Mouse (Mus musculus) forebrain, embryonic 14.5 days (tissue): ENCODE measurements at regions not wholly inside any gene's neighbourhood (a gene's known extent, or its start where the extent isn't known, plus 50 kb on each side); places are given as distances from the start of the nearest gene placed in this dataset.

Experiments used
- ATAC-seq: fragments of 200-750 bp; cut with Nextera tagmentation; 2 replicates; pipeline ENCODE4 v1.8.0; 2017; ENCODE audit warnings: mild to moderate bottlenecking, moderate library complexity
- DNase-seq: peaks from one replicate; pipeline ENCODE4 v3.0.0-alpha.2; 2015; ENCODE audit warnings: low spot score
- H3K27ac ChIP-seq: fragments of 300-500 bp; sonication (generic); 2 replicates; pipeline ENCODE4 v1.5.1; 2014; ENCODE audit warnings: low read depth, mild to moderate bottlenecking, control low read depth, low read length, moderate library complexity
- H3K27me3 ChIP-seq: fragments of 300-500 bp; sonication (generic); replicated peaks from 2 replicates; pipeline ENCODE4 v1.6.1; 2014; ENCODE audit warnings: low read length, control low read depth, mixed read lengths; ENCODE audit not compliant: control insufficient read depth, insufficient read depth
- H3K36me3 ChIP-seq: fragments of 300-500 bp; sonication (generic); 2 replicates; pipeline ENCODE4 v1.6.1; 2014; ENCODE audit warnings: low read length, control low read depth; ENCODE audit not compliant: control insufficient read depth, insufficient read depth
- H3K4me1 ChIP-seq: fragments of 300-500 bp; sonication (generic); 2 replicates; pipeline ENCODE4 v1.6.1; 2014; ENCODE audit warnings: antibody characterized with exemption, low read length, control low read depth; ENCODE audit not compliant: control insufficient read depth, insufficient read depth
- H3K4me2 ChIP-seq: fragments of 300-500 bp; sonication (generic); 2 replicates; pipeline ENCODE4 v1.6.1; 2014; ENCODE audit warnings: mild to moderate bottlenecking, control low read depth, low read length
- H3K4me3 ChIP-seq: fragments of 300-500 bp; sonication (generic); 2 replicates; pipeline ENCODE4 v1.5.1; 2014; ENCODE audit warnings: low read depth, low read length, control low read depth
- H3K9ac ChIP-seq: fragments of 300-500 bp; sonication (generic); 2 replicates; pipeline ENCODE4 v1.6.1; 2014; ENCODE audit warnings: mild to moderate bottlenecking, low read length, control low read depth, moderate library complexity
- H3K9me3 ChIP-seq: fragments of 300-500 bp; sonication (generic); replicated peaks from 2 replicates; pipeline ENCODE4 v1.6.1; 2016; ENCODE audit warnings: low read length, control low read depth, mixed read lengths; ENCODE audit not compliant: control insufficient read depth
- WGBS: fragments of 180-500 bp; shearing (Covaris S2); extraction: QIAGEN DNeasy Blood & Tissue Kit; methylation state at CpG from one replicate; pipeline ENCODE4 v1.1.7; 2014; 5-methylcytosine and 5-hydroxymethylcytosine counted together

DNA sequence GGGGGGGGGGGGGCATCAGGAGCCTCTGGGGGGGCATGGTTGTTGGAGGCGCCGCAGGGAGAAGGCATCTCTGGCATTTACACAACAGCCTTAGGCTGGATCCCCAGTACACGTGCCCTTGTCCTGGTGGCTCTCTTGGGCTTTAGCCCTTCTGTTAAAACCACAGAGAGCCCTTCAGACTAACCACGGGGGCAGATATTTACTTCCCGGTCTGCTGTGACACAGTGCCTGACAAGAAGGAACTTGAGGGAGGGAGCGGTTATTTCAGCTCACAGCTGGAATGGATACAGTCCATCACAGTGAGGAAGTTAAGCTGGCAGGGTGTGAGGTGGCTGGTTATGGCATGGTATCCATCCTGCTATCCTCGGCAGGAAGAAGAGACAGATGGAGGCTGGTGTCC lies 71.0 kb upstream of the Gm11733 start:
- Histone ChIP-seq H3K27ac (peak overlapping the region; percentile 58), H3K36me3 (no peaks in the 10 kb centered on the region), H3K4me1 (peaks cover 46% of the 10 kb centered on the region), H3K27me3 (peaks cover 7% of the 10 kb centered on the region; the same call in 1 of the 2 replicates), H3K9me3 (no peaks in the 10 kb centered on the region), H3K4me2 (no peak overlapping the region), H3K4me3 (no peak overlapping the region), H3K9ac (no peak overlapping the region)
- ATAC-seq (no peak), DNase-seq (no peak)
- WGBS = 39% methylated on average over 7 of the region's 7 CpGs

DNA sequence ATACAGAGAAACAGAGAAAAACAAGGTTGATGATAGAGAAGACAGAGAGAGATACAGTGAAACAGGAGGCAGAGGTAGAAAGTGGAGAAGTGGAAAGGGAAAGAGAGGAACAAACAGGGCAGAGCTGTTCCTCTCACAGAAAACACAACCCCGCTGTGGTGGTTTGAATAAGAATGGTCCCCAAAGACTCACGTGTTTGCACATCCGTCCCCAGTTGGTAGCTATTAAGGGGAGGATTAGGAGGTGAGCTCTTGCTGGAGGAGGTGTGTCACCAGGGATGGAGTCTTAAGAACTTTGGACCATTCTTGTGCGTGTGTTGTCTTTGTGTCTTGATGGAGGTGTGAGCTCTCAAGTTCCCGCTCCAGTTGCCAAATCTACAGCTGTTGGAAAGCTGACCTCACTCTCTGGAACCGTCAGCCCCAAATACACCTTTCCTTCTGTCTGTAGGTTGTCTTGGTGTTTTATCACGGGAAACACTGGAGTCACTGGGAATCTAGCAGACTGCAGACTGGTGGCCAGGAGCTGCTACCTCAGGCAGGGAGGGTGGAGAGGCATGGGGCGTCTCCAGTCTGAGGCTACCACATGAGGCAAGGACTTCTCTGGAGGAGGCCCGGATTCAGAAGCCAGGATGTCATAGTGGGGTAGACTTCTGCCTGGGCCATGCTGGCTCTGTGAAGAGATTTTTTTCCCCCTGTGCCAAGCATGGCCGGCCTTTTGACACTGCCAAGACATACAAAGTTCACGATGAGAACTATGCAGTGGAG lies 70.0 kb upstream of the Gm11733 start:
- Histone ChIP-seq H3K36me3 (no peaks in the 10 kb centered on the region), H3K4me1 (peaks cover 38% of the 10 kb centered on the region), H3K4me2 (peak overlapping the region; percentile 56), H3K27ac (no peak overlapping the region), H3K4me3 (no peak overlapping the region), H3K9me3 (no peaks in the 10 kb centered on the region), H3K9ac (no peak overlapping the region), H3K27me3 (peaks cover 7% of the 10 kb centered on the region; the same call in 1 of the 2 replicates)
- whole genome bisulfite sequencing = 8% methylated on average over 11 of the region's 11 CpGs
- ATAC-seq = no peak
- DNase-seq = no peak

DNA sequence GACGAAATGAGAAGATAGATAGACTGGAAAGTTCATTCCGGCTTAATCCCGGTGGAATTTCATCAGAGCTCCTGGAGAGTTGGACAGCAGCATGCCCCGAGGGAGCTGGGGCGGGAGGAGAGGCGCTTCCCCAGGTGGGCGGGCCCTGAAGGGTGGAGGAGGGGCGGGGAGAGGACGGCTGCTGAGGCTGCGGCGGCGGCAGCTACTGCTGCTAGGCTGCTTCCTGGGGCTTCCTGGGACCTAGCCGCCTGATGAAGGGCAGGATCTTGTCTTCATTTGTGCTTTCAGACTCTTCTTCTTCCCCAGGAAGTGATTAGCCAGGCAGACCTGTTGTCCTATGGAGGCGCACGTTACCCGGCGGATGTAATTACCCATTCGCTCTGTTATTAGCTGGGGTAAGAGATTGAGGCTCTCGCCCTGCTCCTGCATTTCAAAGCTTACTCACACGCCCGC lies 69.3 kb upstream of the Gm11733 start:
- ATAC-seq (peak; percentile 53), DNase-seq (peak; percentile 69)
- peak overlapping the region; percentile 56 for H3K4me2 ChIP-seq

DNA sequence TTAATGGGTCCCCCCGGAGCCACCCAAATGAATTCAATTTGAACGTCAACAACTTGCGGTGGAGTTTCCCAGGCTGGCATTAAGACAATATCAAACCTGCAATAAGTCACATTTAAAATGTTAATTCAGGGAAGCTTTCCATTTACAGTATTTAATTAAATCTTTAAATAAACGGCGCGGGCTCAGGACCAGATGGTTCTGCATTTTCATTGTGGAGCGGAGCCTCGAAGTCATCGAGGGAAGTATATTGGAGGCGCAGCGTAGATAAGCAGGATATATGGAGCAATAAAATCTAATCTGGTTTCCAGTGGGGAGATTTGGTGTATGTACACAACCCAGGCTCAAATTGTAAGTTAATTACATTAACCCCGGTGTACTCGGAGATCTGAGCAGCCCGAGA lies 68.7 kb upstream of the Gm11733 start:
- peak overlapping the region; percentile 17; the same call in 1 of the 2 replicates for H3K4me3 ChIP-seq
- ATAC-seq = peak; percentile 70

More for the DNA sequence above, 69.3 kb upstream of the Gm11733 start:
- Histone ChIP-seq H3K36me3 (no peaks in the 10 kb centered on the region), H3K9me3 (no peaks in the 10 kb centered on the region), H3K4me1 (peaks cover 30% of the 10 kb centered on the region), H3K4me3 (peak overlapping the region; percentile 17), H3K9ac (peak overlapping the region; percentile 56), H3K27ac (peak overlapping the region; percentile 84), H3K27me3 (peaks cover 13% of the 10 kb centered on the region; the same call in 1 of the 2 replicates)
- WGBS = 1% methylated on average over 21 of the region's 21 CpGs

DNA sequence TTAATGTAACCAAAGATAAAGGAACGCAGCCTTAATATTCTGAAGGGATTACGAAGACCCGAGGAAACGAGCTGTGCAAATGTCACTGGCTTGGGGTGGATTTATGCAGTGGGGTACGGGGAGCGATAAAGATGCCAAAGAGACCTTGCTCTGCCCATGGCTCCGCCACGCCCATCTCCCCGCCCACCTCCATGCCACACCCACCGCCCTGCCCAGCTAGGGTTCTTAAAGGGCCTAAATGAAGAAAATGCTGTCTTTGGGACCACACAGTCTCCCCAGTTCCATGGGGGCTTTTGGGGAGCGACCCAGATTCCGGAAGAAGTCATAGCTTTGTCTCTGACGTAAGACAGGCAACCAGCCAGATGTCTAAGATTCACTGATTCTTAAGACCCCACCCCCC lies 68.2 kb upstream of the Gm11733 start:
- DNase-seq = peak; percentile 68
- H3K9me3 ChIP-seq = no peaks in the 10 kb centered on the region
- peak overlapping the region; percentile 8; the same call in 1 of the 2 replicates for H3K4me3 ChIP-seq
- peak; percentile 63 for ATAC-seq
- H3K9ac ChIP-seq = no peak overlapping the region; the same call in 1 of the 2 replicates
- 8% methylated on average over 13 of the region's 13 CpGs for WGBS
- H3K4me2 ChIP-seq = peak overlapping the region; percentile 56
- H3K36me3 ChIP-seq = no peaks in the 10 kb centered on the region
- peaks cover 13% of the 10 kb centered on the region; the same call in 1 of the 2 replicates for H3K27me3 ChIP-seq
- peak overlapping the region; percentile 56; the same call in 1 of the 2 replicates for H3K27ac ChIP-seq
- H3K4me1 ChIP-seq = peaks cover 24% of the 10 kb centered on the region

More for the DNA sequence above, 68.7 kb upstream of the Gm11733 start:
- H3K27ac ChIP-seq = peak overlapping the region; percentile 56; the same call in 1 of the 2 replicates
- H3K27me3 ChIP-seq = peaks cover 13% of the 10 kb centered on the region; the same call in 1 of the 2 replicates
- peaks cover 24% of the 10 kb centered on the region for H3K4me1 ChIP-seq
- peak overlapping the region; percentile 56 for H3K9ac ChIP-seq
- WGBS = 1% methylated on average over 14 of the region's 14 CpGs
- DNase-seq = peak; percentile 80
- no peaks in the 10 kb centered on the region for H3K9me3 ChIP-seq
- no peaks in the 10 kb centered on the region for H3K36me3 ChIP-seq
- peak overlapping the region; percentile 56 for H3K4me2 ChIP-seq

DNA sequence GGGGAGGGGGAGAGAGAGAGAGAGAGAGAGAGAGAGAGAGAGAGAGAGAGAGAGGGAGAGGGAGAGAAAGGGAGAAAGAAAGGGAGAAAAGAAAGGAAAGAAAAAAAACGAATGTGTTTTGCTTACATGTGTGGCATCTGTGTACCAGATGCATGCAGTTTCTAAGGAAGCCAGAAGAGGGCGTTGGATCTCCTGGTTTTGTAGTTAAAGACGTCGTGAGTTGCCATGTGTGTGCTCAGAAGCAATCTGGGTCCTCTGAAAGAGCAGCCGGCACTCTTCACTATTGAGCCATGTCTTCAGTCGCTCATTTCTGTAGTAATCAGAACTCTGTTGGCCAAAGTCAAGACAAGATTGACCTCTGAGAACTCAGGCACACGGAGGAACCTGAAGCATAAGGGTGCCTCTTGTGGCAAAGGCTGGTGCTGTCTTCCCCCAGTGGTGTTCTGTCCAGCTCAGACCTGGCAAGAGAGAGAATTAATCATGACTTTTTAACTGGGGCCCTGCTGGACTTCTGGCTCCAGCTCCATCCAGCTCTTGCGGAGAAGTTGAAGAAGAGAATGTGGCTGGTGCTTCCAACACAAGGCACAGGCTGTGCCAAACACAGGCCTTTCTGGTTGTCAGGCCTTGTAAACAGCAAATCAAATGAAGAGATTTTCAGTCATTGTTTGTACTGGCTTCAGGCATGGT lies 67.0 kb upstream of the Gm11733 start:
- H3K4me1 ChIP-seq = peaks cover 24% of the 10 kb centered on the region
- 64% methylated on average over 8 of the region's 8 CpGs for WGBS
- H3K4me3 ChIP-seq = no peak overlapping the region
- peaks cover 13% of the 10 kb centered on the region; the same call in 1 of the 2 replicates for H3K27me3 ChIP-seq
- DNase-seq = no peak
- no peak overlapping the region for H3K4me2 ChIP-seq
- no peak overlapping the region for H3K9ac ChIP-seq
- no peaks in the 10 kb centered on the region for H3K9me3 ChIP-seq
- no peak overlapping the region for H3K27ac ChIP-seq
- no peaks in the 10 kb centered on the region for H3K36me3 ChIP-seq
- no peak for ATAC-seq

DNA sequence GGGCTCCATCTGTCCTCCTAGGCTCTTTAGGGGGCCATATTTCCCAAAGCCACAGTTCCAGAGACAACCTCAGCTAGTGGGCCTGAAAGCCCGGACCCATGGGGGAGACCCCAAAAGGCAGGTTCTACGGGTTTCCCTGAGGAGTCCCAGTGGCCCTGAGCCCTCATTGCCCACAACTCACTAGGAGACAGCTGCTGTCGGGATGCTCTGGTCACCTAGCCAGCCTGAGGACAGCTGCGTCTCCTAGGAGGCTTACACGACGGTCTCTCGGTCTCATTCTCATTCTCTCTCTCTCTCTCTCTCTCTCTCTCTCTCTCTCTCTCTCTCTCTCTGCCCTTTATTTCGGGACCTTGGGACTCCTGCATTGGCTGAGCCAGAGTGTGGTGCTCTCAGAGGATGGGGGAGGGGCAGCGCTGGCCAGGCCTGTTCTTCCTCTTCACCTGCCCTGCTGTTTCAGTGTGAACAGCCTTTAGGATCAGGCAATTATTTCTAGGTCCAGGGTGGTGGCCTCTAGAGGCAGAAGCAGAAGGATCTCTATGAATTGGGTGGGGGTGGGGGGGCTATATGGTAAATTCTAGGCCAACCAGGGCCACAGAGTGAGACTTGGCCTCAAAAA lies 66.1 kb upstream of the Gm11733 start:
- Histone ChIP-seq H3K4me2 (no peak overlapping the region), H3K27me3 (peaks cover 10% of the 10 kb centered on the region; the same call in 1 of the 2 replicates), H3K9me3 (no peaks in the 10 kb centered on the region), H3K36me3 (no peaks in the 10 kb centered on the region), H3K9ac (no peak overlapping the region), H3K27ac (no peak overlapping the region), H3K4me1 (peaks cover 24% of the 10 kb centered on the region), H3K4me3 (no peak overlapping the region)
- DNase-seq (no peak), ATAC-seq (no peak)
- WGBS = 57% methylated on average over 9 of the region's 9 CpGs

DNA sequence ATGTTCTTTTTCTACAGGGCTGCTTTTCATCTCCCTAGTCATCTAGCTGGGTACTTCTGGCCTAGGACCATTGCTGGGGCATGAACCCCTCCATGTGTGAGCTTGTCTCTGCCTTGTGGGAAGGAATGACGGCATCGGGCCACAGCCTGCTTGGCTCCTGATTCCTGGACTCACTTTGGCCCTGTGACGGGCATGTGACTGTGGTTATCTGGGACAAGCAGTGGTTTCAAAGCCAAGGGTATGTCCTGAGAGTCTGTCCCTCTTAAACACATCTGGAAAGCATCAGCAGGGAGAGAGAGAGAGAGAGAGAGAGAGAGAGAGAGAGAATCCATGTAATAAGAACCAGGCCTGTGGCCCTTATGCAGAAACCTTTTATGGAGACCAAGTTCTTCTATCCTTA lies 65.2 kb upstream of the Gm11733 start:
- Histone ChIP-seq H3K36me3 (no peaks in the 10 kb centered on the region), H3K9ac (no peak overlapping the region), H3K4me1 (peaks cover 20% of the 10 kb centered on the region), H3K27ac (no peak overlapping the region), H3K4me3 (no peak overlapping the region), H3K9me3 (no peaks in the 10 kb centered on the region), H3K4me2 (no peak overlapping the region), H3K27me3 (peaks cover 10% of the 10 kb centered on the region; the same call in 1 of the 2 replicates)
- DNase-seq (no peak), ATAC-seq (no peak)
- 93% methylated on average over 3 of the region's 3 CpGs for WGBS
